Mouse (Mus musculus) hindbrain, embryonic 13.5 days (tissue): Measurements from ENCODE around the gene Hid1. TPM values are rescaled to one million over a fixed set of nuclear protein-coding genes. Genes with fewer than 3 reads are reported as not detected.
"Not testable (repeated sequence)": the region's sequence is repeated elsewhere in the genome, so short reads cannot be mapped to it uniquely, and the experiment has no call there.

ENCODE experiments used
- ATAC-seq: fragments of 200-750 bp; cut with Nextera tagmentation; 2 replicates; pipeline ENCODE4 v1.8.0; 2017; ENCODE audit warnings: moderate TSS enrichment; ENCODE audit not compliant: low FRiP score
- H3K27ac ChIP-seq: fragments of 300-500 bp; sonication (generic); 2 replicates; pipeline ENCODE4 v1.5.1; 2015; ENCODE audit warnings: inconsistent platforms, mild to moderate bottlenecking, moderate library complexity
- H3K27me3 ChIP-seq: fragments of 300-500 bp; sonication (generic); 2 replicates; pipeline ENCODE4 v1.6.1; 2015; ENCODE audit warnings: mild to moderate bottlenecking, inconsistent platforms
- H3K36me3 ChIP-seq: fragments of 300-500 bp; sonication (generic); 2 replicates; pipeline ENCODE4 v1.6.1; 2015; ENCODE audit warnings: mild to moderate bottlenecking, inconsistent platforms
- H3K4me1 ChIP-seq: fragments of 300-500 bp; sonication (generic); replicated peaks from 2 replicates; pipeline ENCODE4 v1.6.1; 2015; ENCODE audit warnings: inconsistent platforms
- H3K4me2 ChIP-seq: fragments of 300-500 bp; sonication (generic); 2 replicates; pipeline ENCODE4 v1.6.1; 2015; ENCODE audit warnings: inconsistent platforms, mild to moderate bottlenecking, moderate library complexity
- H3K4me3 ChIP-seq: fragments of 300-500 bp; sonication (generic); 2 replicates; pipeline ENCODE4 v1.5.1; 2015; ENCODE audit warnings: mild to moderate bottlenecking, inconsistent platforms
- H3K9ac ChIP-seq: fragments of 300-500 bp; sonication (generic); 2 replicates; pipeline ENCODE4 v1.6.1; 2015; ENCODE audit warnings: mild to moderate bottlenecking, inconsistent platforms
- H3K9me3 ChIP-seq: fragments of 300-500 bp; sonication (generic); 2 replicates; pipeline ENCODE4 v1.6.1; 2016; ENCODE audit warnings: inconsistent platforms
- WGBS: fragments of 180-500 bp; shearing (Covaris S2); methylation state at CpG from one replicate; pipeline ENCODE4 v1.1.7; 2015; 5-methylcytosine and 5-hydroxymethylcytosine counted together
- polyA plus RNA-seq: library from polyadenylated mRNA; unstranded; fragments of >200 nt; fragmentation: Nextera tagmentation; extraction: Ambion mirVana; gene quantifications from 2 replicates; pipeline ENCODE4 v1.2.1, GENCODE M21; 2015

The Hid1 gene
- polyA plus RNA-seq, 1 experiment from 2014 or later, result 42.9 TPM

DNA sequence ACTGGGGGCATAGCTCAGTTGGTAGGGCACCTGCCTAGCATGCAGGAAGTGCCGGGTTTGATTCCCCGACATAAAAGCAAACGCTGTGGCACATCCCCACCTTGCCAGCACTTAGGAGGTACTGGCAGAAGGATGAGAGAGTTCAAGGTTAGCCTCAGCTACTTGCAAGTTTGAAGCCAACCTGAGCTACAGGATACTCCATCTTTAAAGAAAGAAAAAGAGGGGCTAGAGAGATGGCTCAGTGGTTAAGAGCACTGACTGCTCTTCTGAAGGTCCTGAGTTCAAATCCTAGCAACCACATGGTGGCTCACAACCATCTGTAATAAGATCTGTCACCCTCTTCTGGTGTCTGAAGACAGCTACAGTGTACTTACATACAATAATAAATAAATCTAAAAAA lies 19.3 kb upstream of the Hid1 start:
- peaks cover 45% of the 10 kb centered on the region for H3K4me1 ChIP-seq

DNA sequence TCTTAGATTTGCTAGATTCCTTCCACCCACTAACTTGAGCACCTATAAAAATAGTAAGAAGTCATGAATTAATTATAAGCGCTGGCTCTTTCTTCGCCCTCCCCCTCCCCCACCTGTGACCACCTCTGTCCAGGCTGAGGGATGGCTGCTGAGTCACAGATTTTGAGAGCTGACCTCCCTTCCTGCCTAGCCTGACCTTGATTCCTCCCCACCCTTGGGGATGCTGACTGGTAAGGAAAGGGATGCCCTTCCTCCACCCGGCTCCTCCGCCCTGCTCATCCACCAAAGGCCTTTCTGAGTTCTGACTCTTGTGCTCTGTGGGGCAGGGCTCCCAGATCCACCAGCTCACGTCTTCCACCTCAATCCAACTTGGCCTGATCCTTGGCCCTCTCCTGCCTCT lies 17.0 kb upstream of the Hid1 start:
- Histone ChIP-seq H3K27me3 (no peaks in the 10 kb centered on the region), H3K4me2 (peak overlapping the region; percentile 93), H3K9me3 (no peaks in the 10 kb centered on the region), H3K4me1 (peaks cover 50% of the 10 kb centered on the region), H3K36me3 (peaks cover 2% of the 10 kb centered on the region), H3K27ac (peak overlapping the region; percentile 97), H3K9ac (peak overlapping the region; percentile 97; the same call in 1 of the 2 replicates), H3K4me3 (peak overlapping the region; percentile 86; the same call in 1 of the 2 replicates)
- 81% methylated on average over 5 of the region's 5 CpGs for WGBS
- no peak for ATAC-seq

More for the DNA sequence above, 19.3 kb upstream of the Hid1 start:
- H3K9ac ChIP-seq, H3K27me3 ChIP-seq, H3K9me3 ChIP-seq, H3K27ac ChIP-seq, H3K4me3 ChIP-seq, ATAC-seq, H3K4me2 ChIP-seq: not testable (repeated sequence)
- peaks cover 23% of the 10 kb centered on the region for H3K36me3 ChIP-seq
- 85% methylated on average over 3 of the region's 3 CpGs for WGBS

DNA sequence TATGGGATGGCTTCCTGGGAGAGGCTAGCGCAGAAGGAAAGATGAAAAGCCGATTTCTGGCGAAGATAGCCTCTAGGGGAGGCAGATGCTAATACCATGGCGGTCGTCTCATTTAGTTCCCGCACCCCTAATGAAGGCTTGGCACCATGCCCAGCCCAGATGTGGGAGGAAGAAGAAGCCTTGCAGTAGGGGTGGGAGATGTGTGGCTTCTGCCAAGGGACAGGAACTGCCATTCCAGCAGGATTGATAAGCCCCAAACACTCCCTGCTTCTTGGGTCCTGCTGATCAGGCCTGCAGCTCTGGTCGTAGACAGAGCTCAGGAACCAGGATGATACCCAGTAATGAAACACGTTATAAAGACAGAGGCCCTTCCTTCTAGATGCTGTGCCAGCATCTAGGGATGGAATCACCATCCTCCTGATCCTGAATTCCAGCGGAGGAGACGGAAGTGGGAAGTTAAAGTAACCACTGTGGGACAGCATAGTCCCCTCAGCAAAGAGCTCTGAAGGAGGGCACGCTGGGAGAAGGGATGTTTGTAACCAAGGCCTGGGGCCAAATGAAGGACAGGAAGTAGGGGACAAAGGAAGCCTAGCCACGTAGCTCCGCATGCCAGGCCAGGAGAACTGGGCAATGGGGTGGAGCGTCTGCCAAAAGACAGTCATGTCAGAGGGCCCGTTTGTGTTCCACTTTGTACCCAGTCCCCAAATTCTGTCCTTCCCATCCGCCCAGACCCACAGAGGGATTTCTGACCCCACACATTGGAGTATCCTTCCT lies 16.3 kb upstream of the Hid1 start:
- Histone ChIP-seq H3K36me3 (no peaks in the 10 kb centered on the region; the same call in 1 of the 2 replicates), H3K27me3 (no peaks in the 10 kb centered on the region), H3K4me1 (peaks cover 50% of the 10 kb centered on the region), H3K4me3 (peak overlapping the region; percentile 86), H3K27ac (peak overlapping the region; percentile 97), H3K9me3 (no peaks in the 10 kb centered on the region), H3K9ac (peak overlapping the region; percentile 97), H3K4me2 (peak overlapping the region; percentile 93)
- 36% methylated on average over 16 of the region's 16 CpGs for WGBS
- 0 out of 2 replicates have a peak, but pooled peaks have one; percentile 19 for ATAC-seq

DNA sequence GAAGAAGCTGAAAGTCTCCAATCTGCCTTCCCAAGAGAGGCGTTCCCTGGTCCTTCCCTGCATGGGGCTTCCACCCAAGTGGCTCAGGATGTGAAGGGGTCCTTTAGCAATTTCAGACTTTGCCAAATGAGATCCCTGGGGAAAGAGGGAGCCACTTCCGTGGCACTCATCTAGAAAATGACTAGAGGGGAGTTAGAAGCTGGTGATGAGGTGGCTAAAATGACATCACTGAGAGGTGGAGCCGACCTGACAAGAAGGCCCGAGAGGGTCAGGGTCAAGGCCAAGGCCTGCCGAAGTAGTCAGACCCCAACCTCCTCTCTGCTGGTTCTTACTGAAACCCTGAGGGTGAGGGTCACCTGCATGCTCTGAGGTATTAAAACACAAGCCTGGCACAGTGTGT lies 15.3 kb upstream of the Hid1 start:
- H3K4me3 ChIP-seq, result peak overlapping the region; percentile 86
- 14% methylated on average over 5 of the region's 5 CpGs for WGBS
- H3K27ac ChIP-seq, result peak overlapping the region; percentile 97
- H3K27me3 ChIP-seq, result no peaks in the 10 kb centered on the region
- H3K4me1 ChIP-seq, result peaks cover 50% of the 10 kb centered on the region
- H3K36me3 ChIP-seq, result no peaks in the 10 kb centered on the region; the same call in 1 of the 2 replicates
- H3K9ac ChIP-seq, result peak overlapping the region; percentile 97
- H3K9me3 ChIP-seq, result no peaks in the 10 kb centered on the region
- peak overlapping the region; percentile 93 for H3K4me2 ChIP-seq
- no peak for ATAC-seq

DNA sequence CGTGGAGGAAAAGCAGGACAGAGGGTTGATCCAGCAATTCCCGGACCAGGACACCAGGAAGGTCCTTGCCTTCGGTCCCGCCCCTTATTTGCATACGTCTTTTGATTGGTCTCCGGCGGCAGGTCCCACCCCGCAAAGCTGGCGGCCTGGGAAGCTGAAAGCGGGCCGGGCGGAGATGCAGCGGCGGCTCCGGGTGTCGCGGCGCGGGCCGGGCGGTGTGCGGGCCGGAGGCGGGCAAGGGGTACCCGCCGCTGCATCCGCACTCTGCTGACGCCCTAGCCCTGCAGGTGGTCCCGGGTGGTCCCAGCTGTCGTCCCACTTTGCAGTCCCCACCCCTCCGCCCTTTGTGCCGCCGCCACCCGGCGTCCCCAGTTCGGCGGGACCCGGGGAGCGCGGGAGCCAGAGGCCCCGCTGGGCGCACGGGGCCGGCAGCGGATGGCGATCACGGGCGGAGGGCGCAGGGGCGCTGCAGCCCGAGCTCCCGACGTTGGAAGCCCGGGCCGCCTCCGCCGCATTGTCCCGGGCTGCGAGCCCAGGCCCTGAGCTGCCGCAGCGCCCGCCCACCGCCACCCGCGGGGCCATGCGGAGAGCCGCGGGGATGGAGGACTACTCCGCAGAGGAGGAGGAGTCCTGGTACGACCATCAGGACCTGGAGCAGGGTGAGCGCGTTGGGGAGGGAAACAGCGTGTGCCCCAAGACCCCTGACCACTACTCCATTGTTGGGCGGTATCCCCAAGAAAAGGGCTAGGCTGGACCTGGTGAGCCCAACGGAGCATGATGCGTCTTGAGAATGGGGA lies 14.4 kb upstream of the Hid1 start, which contains the start of gene Cdr2l:
TSS of gene Cdr2l (plus strand) at position 174 of the 797 bp plus-strand sequence.
- Histone ChIP-seq H3K36me3 (no peaks in the 10 kb centered on the region), H3K27ac (peak within 1 kb of the TSS; percentile 97), H3K4me2 (peak within 1 kb of the TSS; percentile 93), H3K9ac (peak within 1 kb of the TSS; percentile 97), H3K4me1 (peaks cover 45% of the 10 kb centered on the region), H3K27me3 (0 out of 2 replicates have a peak, but pooled peaks cover under 1% of the 10 kb centered on the region), H3K4me3 (peak within 1 kb of the TSS; percentile 86), H3K9me3 (no peaks in the 10 kb centered on the region)
- ATAC-seq, result peak; percentile 87
- under 1% methylated on average over 59 of the region's 76 CpGs for WGBS

DNA sequence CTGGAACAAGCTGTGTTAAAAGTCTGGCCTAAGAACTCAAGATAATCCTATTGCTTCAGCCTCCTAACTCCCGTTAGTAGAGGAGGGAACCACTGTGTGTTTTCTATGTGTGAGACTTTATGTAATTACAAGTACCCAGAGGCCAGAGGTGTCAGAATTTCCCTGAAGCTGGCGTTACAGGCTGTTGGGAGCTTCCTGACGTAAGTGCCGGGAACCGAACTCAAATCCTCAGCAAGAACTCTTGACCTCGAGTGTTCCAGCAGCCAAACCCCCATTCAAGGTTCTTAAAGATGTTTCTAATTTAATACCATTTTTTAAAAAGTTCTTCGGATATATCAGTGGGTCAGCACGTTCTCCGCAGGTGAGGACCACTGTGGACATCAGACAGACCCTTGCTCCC lies 13.7 kb upstream of the Hid1 start:
- no peak for ATAC-seq
- Histone ChIP-seq H3K9ac (peak overlapping the region; percentile 97; the same call in 1 of the 2 replicates), H3K27me3 (0 out of 2 replicates have a peak, but pooled peaks cover 4% of the 10 kb centered on the region), H3K27ac (peak overlapping the region; percentile 97), H3K9me3 (no peaks in the 10 kb centered on the region), H3K4me1 (peaks cover 43% of the 10 kb centered on the region), H3K4me3 (peak overlapping the region; percentile 86), H3K4me2 (peak overlapping the region; percentile 93), H3K36me3 (no peaks in the 10 kb centered on the region)
- 13% methylated on average over 9 of the region's 9 CpGs for WGBS

DNA sequence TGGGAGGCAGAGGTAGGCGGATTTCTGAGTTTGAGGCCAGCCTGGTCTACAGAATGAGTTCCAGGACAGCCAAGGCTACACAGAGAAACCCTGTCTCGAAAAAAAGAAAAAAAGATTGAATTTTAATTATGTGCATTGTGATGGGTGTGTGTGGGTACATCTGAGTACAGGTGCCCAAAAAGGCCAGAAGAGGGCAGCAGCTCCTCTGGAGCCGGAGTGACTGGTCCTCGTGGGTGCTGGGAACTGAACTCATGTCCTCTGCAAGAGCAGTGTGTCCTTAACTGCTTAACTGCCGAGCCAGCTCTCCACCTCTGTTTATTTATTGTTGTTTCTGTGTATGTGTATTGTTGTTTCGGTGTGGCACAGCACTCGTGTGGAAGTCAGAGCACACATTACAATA lies 10.3 kb upstream of the Hid1 start:
- Histone ChIP-seq H3K4me2 (no peak overlapping the region), H3K27ac (no peak overlapping the region), H3K27me3 (peaks cover 17% of the 10 kb centered on the region), H3K36me3 (no peaks in the 10 kb centered on the region), H3K4me3 (no peak overlapping the region), H3K4me1 (peaks cover 26% of the 10 kb centered on the region), H3K9me3 (no peaks in the 10 kb centered on the region), H3K9ac (no peak overlapping the region)
- 86% methylated on average over 7 of the region's 7 CpGs for WGBS
- no peak for ATAC-seq

DNA sequence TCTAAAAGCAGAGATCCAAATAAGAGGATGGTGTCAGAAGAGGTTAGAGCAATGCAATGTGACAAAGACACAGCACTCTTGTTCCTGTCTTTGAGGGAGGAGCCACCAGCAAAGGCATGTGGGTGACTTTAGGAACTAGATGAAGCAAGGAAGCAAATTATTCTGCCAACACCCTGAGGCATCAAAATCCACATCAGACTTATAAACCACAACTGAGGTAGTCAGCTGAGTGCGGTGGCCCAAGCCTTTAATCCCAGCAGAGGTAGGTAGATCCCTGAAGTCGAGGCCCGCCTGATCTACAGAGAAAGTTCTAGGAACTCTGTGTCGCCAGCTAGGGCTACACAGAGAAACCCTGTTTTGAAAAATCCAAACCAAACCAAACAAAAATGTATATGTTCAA lies 9.7 kb upstream of the Hid1 start:
- peaks cover 21% of the 10 kb centered on the region for H3K4me1 ChIP-seq
- ATAC-seq, result no peak
- WGBS, result 93% methylated on average over 4 of the region's 4 CpGs
- no peaks in the 10 kb centered on the region for H3K36me3 ChIP-seq
- peaks cover 20% of the 10 kb centered on the region for H3K27me3 ChIP-seq
- H3K9ac ChIP-seq, result no peak overlapping the region
- H3K9me3 ChIP-seq, result no peaks in the 10 kb centered on the region
- no peak overlapping the region for H3K4me2 ChIP-seq
- no peak overlapping the region for H3K4me3 ChIP-seq
- no peak overlapping the region for H3K27ac ChIP-seq

DNA sequence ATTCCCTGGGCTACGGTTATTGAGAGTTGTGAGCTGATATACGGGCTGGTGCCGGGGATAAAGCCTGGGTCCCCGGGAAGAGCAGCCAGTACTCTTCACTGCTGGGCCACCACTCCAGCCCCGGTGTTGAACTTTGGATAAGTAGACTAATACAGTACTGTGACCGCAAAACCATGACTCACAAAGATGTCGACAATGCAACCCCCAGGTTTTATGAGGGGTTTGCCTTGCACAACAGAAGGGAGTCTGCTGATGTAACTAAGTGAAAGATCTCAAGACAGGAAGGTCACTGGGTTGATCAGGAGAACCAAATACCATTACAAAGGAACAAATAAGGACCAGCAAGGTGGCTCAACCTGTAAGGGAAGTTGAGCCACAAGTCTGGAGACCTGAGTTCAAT lies 9.2 kb upstream of the Hid1 start:
- no peaks in the 10 kb centered on the region for H3K9me3 ChIP-seq
- peaks cover 21% of the 10 kb centered on the region for H3K4me1 ChIP-seq
- WGBS, result 76% methylated on average over 7 of the region's 7 CpGs
- no peak for ATAC-seq
- no peak overlapping the region for H3K9ac ChIP-seq
- H3K27ac ChIP-seq, result no peak overlapping the region
- H3K4me3 ChIP-seq, result no peak overlapping the region
- H3K36me3 ChIP-seq, result no peaks in the 10 kb centered on the region
- H3K4me2 ChIP-seq, result no peak overlapping the region
- peaks cover 25% of the 10 kb centered on the region for H3K27me3 ChIP-seq

DNA sequence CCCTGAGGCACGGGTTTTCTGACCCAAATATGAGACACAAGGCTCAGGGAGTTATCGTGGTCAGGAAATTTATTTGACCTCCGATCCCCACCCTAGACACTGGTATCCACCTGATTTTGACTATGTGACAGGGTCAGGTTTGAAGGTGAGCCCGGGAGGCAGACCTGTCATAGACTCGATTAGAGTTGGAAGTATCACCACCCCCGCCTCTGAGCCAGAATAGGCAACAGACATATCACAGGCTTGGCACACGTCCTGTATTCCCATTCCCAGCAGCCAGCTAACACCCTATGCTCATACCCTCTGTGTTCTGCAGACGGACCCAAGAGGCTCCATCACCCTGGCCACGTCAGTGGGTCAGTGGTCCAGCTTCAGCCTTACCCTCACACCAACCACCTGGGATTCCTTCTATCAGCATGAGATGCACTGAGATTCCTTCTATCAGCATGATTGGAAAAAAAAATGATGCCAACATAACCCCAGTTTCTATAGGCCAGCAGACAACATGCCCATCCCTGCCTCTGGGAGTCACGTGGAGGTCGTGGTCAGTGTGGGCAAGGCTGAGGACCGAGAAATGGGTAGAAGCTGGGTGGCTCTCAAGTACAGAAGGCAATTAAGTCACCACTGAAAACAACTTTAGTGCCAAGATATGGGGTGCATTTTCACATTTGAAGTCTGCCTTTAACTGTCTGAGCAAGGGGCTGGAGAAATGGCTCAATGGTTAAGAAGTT lies 7.3 kb upstream of the Hid1 start:
- ATAC-seq, result no peak
- Histone ChIP-seq H3K9me3 (no peaks in the 10 kb centered on the region), H3K36me3 (no peaks in the 10 kb centered on the region), H3K4me1 (peaks cover 16% of the 10 kb centered on the region), H3K4me3 (peak overlapping the region; percentile 52), H3K27ac (peak overlapping the region; percentile 80; the same call in 1 of the 2 replicates), H3K27me3 (peaks cover 30% of the 10 kb centered on the region), H3K4me2 (peak overlapping the region; percentile 66), H3K9ac (peak overlapping the region; percentile 78)
- WGBS, result 68% methylated on average over 12 of the region's 12 CpGs

DNA sequence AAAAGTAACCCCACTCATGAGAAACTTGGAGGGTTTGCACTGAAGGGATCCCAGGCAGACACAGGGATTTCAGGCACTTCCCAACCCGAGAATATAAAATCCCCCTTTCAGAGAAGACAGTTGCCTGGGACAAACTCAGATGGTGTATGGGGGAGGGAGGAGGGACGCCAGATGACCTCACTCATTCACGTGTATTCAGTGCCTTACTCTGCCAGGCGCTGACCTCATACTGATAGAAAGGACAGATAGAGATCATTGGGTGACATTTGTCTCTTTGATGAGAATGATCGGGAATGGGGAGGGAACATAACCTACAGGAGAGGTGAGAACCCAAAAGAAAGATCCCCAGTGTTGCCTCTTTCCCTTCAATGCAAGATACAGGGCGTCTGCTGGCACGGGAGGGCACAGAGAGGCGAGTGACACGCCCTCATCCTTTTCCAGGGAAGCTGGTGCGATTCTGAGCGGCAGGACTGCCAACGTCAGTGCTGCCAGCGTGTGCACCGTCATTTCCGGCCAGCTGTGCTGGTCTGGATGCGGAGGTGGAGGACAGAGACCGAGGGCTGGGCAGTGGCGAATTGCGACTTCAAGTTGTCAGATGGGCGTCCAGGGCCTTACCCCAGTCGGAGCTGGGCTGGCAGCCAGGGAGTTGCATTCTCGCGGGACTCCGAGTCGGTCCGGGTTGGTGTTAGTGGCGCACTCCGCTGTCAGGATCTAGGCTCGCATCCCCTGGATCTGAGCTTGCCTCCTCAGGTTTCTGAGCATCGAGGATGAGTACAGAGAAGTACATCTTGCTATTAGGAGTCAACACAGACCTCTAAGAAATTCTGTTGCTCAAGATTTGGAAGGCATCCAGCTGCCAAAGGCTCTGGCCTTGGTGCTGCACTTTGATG lies 6.5 kb upstream of the Hid1 start:
- no peaks in the 10 kb centered on the region for H3K9me3 ChIP-seq
- H3K36me3 ChIP-seq, result no peaks in the 10 kb centered on the region
- H3K4me3 ChIP-seq, result peak overlapping the region; percentile 52
- peak overlapping the region; percentile 66 for H3K4me2 ChIP-seq
- WGBS, result 2% methylated on average over 30 of the region's 30 CpGs
- peak overlapping the region; percentile 80 for H3K27ac ChIP-seq
- peak overlapping the region; percentile 78 for H3K9ac ChIP-seq
- peak; percentile 67 for ATAC-seq
- H3K4me1 ChIP-seq, result peaks cover 16% of the 10 kb centered on the region
- H3K27me3 ChIP-seq, result peaks cover 38% of the 10 kb centered on the region
